Mouse (Mus musculus): ENCODE measurements around the gene Zcwpw1. TPM values are rescaled to one million over a fixed set of nuclear protein-coding genes. Genes with fewer than 3 reads are reported as not detected.
"Not testable (repeated sequence)": the region's sequence is repeated elsewhere in the genome, so short reads cannot be mapped to it uniquely, and the experiment has no call there.

Gene Zcwpw1
- total RNA-seq, 4 experiments from 2014 or later = 6.7 to 9.1 (median 7.5) TPM

DNA sequence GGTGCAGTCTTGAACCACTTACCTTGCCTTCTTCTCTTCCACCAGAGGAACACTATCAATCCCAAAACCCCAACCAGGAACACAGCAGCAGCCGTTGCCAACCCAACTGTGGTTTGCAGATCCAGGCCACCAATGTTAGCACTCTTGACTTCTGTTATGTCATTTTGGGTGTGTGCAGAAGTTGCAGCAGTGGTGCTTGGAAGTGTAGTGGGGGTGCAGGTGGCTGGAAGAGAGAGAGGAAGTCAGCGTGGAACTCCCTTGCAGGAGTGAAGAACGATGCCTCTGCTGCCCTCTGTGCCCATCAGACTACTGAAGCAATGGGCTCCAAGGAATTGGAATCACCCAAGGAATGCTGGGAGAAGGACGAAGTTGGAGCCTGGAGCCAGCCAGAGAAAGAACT is 43.5 kb downstream of the Zcwpw1 start:
- DNase-seq (ENCODE audit: low spot score in 2 of 2) = no peak

GRCm38 (mm10) chr5:137831506-137831905 is 43.9 kb downstream of the Zcwpw1 start:
- no peak for DNase-seq (ENCODE audit: low spot score in 2 of 2)

DNA sequence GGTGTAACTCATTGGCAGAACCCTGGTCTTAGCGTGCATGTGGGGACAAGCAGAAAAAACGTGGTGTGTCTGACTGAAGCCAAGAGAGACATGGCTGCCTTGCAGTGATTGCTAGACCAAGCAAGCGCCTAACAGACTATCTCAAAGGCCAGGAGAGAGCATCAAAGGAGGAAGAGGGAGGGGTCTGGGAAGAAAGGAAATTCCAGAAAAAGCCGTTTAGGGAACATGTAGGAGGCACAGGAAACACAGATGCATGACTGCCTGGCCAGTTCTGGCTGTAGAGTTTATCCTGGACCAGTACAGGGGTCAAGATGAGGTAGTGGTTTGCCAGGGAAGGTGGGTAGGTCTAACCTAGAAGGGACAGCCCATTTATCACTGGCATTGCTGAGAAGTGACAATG is 45.9 kb downstream of the Zcwpw1 start:
- DNase-seq (ENCODE audit: low spot score in 2 of 2) = no peak

- DNase-seq (ENCODE audit: low spot score in 2 of 2) = not testable (repeated sequence)
Observed at GRCm38 (mm10) chr5:137835966-137836520, 48.4 kb downstream of the Zcwpw1 start, which contains the start of gene Pilra. TSS of gene Pilra (minus strand) at chr5:137836281.

- no peak for DNase-seq (ENCODE audit: low spot score in 2 of 2)
Observed at GRCm38 (mm10) chr5:137836611-137837010, 49.0 kb downstream of the Zcwpw1 start.

DNA sequence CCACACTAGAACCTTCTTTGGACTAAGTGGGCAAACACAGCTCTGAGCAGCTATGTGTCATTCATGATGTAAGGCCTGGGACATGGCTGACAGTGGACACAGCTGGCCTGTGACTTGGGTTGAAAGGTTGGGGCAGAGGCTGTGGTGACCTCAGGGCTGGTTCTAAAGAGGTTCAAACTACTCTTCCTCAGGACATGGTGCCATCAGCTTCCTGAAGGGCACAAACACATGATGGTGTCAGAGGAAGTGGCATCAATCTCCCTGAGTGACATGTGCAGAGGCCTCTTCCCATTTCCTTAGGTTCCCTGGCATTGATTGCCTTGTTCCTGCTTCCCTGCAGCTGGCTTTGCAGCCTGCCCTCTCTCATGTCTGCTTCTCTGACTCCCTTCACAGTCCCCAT is 49.5 kb downstream of the Zcwpw1 start:
- DNase-seq (ENCODE audit: low spot score in 2 of 2) = not testable (repeated sequence)

DNA sequence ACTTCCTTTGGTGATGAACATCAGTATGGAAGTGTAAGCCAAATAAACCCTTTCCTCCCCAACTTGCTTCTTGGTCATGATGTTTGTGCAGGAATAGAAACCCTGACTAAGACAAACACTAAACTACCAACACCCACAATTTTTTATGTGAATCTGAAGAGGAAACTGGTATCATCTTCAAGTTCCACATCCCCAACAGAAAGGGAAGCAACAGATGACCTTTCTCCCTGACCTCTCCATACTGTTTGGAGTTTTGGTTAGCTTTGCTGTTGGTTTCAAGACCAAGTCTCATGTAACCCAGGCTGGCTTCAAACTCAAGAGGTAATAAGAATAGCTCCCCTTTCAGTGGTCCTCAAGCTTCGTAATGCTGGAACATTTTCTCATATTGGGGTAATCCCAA is 62.7 kb downstream of the Zcwpw1 start:
- not testable (repeated sequence) for DNase-seq (ENCODE audit: low spot score in 2 of 2)

- not testable (repeated sequence) for DNase-seq (ENCODE audit: low spot score in 2 of 2)
Observed at GRCm38 (mm10) chr5:137854907-137855306, 67.3 kb downstream of the Zcwpw1 start.

- not testable (repeated sequence) for DNase-seq (ENCODE audit: low spot score in 2 of 2)
Observed at GRCm38 (mm10) chr5:137856870-137857269, 69.3 kb downstream of the Zcwpw1 start.

- DNase-seq (ENCODE audit: low spot score in 2 of 2) = not testable (repeated sequence)
Observed at GRCm38 (mm10) chr5:137857960-137858710, 70.5 kb downstream of the Zcwpw1 start, which contains the start of gene Pilrb1. TSS of gene Pilrb1 (minus strand) at chr5:137858106.

- DNase-seq (ENCODE audit: low spot score in 2 of 2) = not testable (repeated sequence)
Observed at GRCm38 (mm10) chr5:137864008-137864407, 76.4 kb downstream of the Zcwpw1 start.

DNA sequence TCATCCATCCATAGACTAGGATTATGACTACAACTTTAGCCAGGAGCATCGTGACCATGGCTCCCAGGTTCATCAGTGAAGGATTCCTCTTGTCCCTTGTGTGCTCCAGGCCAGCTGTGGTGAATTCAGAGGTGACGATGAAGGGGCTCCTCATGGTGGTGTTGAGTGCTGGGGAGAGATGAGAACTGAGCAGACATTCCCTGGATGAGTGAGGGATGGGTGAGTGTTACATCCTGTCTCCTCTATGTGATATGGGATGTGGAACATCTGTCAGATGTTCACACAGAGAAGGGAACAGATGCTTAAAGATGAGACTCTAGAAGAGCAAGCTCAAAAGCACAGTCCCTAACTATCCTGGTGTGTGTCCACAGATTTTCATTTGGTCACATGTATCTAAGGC is 81.0 kb downstream of the Zcwpw1 start:
- DNase-seq (ENCODE audit: low spot score in 2 of 2) = not testable (repeated sequence)

- not testable (repeated sequence) for DNase-seq (ENCODE audit: low spot score in 2 of 2)
Observed at GRCm38 (mm10) chr5:137871644-137872380, 84.2 kb downstream of the Zcwpw1 start, which contains the start of gene Pilrb2. TSS of gene Pilrb2 (minus strand) at chr5:137871815.

Other genes with a start within 250 kb of the Zcwpw1 start
- gene Actl6b, start 234.3 kb upstream of the Zcwpw1 start, total RNA-seq (2022) = 100 to 1,000 TPM; 116 to 137 (median 125) TPM
- gene Tfr2, start 218.0 kb upstream of the Zcwpw1 start, total RNA-seq (2022) = 10 to 100 TPM; 12.5 to 21.7 (median 15.9) TPM
- gene Mospd3, start 186.7 kb upstream of the Zcwpw1 start, total RNA-seq (2022) = 10 to 100 TPM; 19.2 to 28.5 (median 26.2) TPM
- gene Pcolce, start 174.0 kb upstream of the Zcwpw1 start, total RNA-seq (2022) = 1 to 10 TPM; 7.2 to 9.6 (median 8.9) TPM
- under 1 TPM; 0.22 to 0.69 (median 0.34) TPM for gene Fbxo24, start 158.8 kb upstream of the Zcwpw1 start, total RNA-seq (2022)
- gene Lrch4, start 158.7 kb upstream of the Zcwpw1 start, total RNA-seq (2022) = 10 to 100 TPM; 18.8 to 26.8 (median 22.5) TPM
- 10 to 100 TPM; 14.7 to 24.8 (median 19.2) TPM for gene Gm20605, start 158.6 kb upstream of the Zcwpw1 start, total RNA-seq (2022)
- gene Sap25, start 146.5 kb upstream of the Zcwpw1 start, total RNA-seq (2022) = 10 to 100 TPM in 3 of 4 experiments, 1 to 10 TPM in 1; 8.0 to 14.2 (median 10.6) TPM
- gene Irs3, start 142.1 kb upstream of the Zcwpw1 start, total RNA-seq (2022) = under 1 TPM; 0.12 to 0.49 (median 0.28) TPM
- 10 to 100 TPM; 66.1 to 66.6 (median 66.5) TPM for gene Agfg2, start 103.1 kb upstream of the Zcwpw1 start, total RNA-seq (2022)
- 10 to 100 TPM; 64.7 to 77.5 (median 68.4) TPM for gene Nyap1, start 46.2 kb upstream of the Zcwpw1 start, total RNA-seq (2022)
- gene Tsc22d4, start 42.1 kb upstream of the Zcwpw1 start, total RNA-seq (2022) = 100 to 1,000 TPM; 146 to 236 (median 178) TPM
- gene Ppp1r35, start 8.9 kb upstream of the Zcwpw1 start, total RNA-seq (2022) = 10 to 100 TPM; 11.5 to 16.3 (median 14.1) TPM
- 10 to 100 TPM; 44.6 to 52.9 (median 48.3) TPM for gene Mepce, start 143 bp upstream of the Zcwpw1 start, total RNA-seq (2022)
- gene Pilra, start 48.5 kb downstream of the Zcwpw1 start, total RNA-seq (2022) = 1 to 10 TPM in 3 of 4 experiments, under 1 TPM in 1; 0.23 to 4.3 (median 2.6) TPM
- under 1 TPM in 2 of 4 experiments, not detected in 2; 0.57 to 0.58 TPM for gene Pilrb1, start 70.3 kb downstream of the Zcwpw1 start, total RNA-seq (2022)
- under 1 TPM in 1 of 4 experiments, not detected in 3; 0.27 TPM for gene Pilrb2, start 84.0 kb downstream of the Zcwpw1 start, total RNA-seq (2022)
- under 1 TPM; 0.14 to 0.49 (median 0.31) TPM for gene Cyp3a13, start 133.8 kb downstream of the Zcwpw1 start, total RNA-seq (2022)
- gene Gjc3, start 175.3 kb downstream of the Zcwpw1 start, total RNA-seq (2022) = 10 to 100 TPM; 21.7 to 35.9 (median 28.1) TPM
- gene Azgp1, start 193.7 kb downstream of the Zcwpw1 start, total RNA-seq (2022) = not detected
- not detected for gene Smok3a, start 233.5 kb downstream of the Zcwpw1 start, total RNA-seq (2022)
- not detected for gene Smok3b, start 233.6 kb downstream of the Zcwpw1 start, total RNA-seq (2022)